Mouse (Mus musculus) CD4-positive, CD25-positive, alpha-beta regulatory T cell, adult 4 months (primary cell): Measurements from ENCODE around the gene Urah. TPM values are rescaled to one million over a fixed set of nuclear protein-coding genes. Genes with fewer than 3 reads are reported as not detected.
A peak's percentile ranks its signal among the peaks of the same experiment; 100 is the strongest.

Source experiments
- ATAC-seq: one replicate; pipeline ENCODE4 v1.8.0; 2017
- polyA plus RNA-seq, 2 experiments: library from polyadenylated mRNA; unstranded; fragments of 100-300 nt; shearing (Covaris generic); gene quantifications; one replicate each; pipeline ENCODE4 v1.2.1; 2017

The Urah gene
- polyA plus RNA-seq, 2 experiments from 2014 or later = not detected

GRCm38 (mm10) chr7:140840750-140841735 is 6.2 kb downstream of the Urah start:
- no peak for ATAC-seq

GRCm38 (mm10) chr7:140843806-140844205 is 9.0 kb downstream of the Urah start:
- ATAC-seq = no peak

GRCm38 (mm10) chr7:140844905-140845665 is 10.3 kb downstream of the Urah start, which contains the start of gene Scgb1c1:
Gene Scgb1c1, plus strand, starts transcription at chr7:140845547.
- peak; percentile 92 for ATAC-seq

- no peak for ATAC-seq
These were observed 10.9 kb downstream of the Urah start for GRCm38 (mm10) chr7:140845683-140846082.

GRCm38 (mm10) chr7:140846676-140847075 is 11.9 kb downstream of the Urah start:
- no peak for ATAC-seq

GRCm38 (mm10) chr7:140847755-140848580 is 13.2 kb downstream of the Urah start, which contains the start of gene Odf3:
Gene Odf3, plus strand, starts transcription at chr7:140847805.
- no peak for ATAC-seq

GRCm38 (mm10) chr7:140848591-140848990 is 13.8 kb downstream of the Urah start:
- ATAC-seq = no peak

- ATAC-seq = no peak
These were observed 17.1 kb downstream of the Urah start for GRCm38 (mm10) chr7:140851916-140852315.

GRCm38 (mm10) chr7:140853386-140853785 is 18.6 kb downstream of the Urah start:
- ATAC-seq = no peak

GRCm38 (mm10) chr7:140854483-140854882 is 19.7 kb downstream of the Urah start:
- ATAC-seq = no peak

GRCm38 (mm10) chr7:140855181-140855580 is 20.4 kb downstream of the Urah start:
- ATAC-seq = no peak

- peak; percentile 67 for ATAC-seq
These were observed 21.3 kb downstream of the Urah start, which contains the start of gene Gm45785 for GRCm38 (mm10) chr7:140855860-140856784. Gene Gm45785, minus strand, starts transcription at chr7:140856331.

- peak; percentile 74 for ATAC-seq
These were observed 22.1 kb downstream of the Urah start, which contains the start of gene Ric8a for GRCm38 (mm10) chr7:140856785-140857549. Gene Ric8a, plus strand, starts transcription at chr7:140856957.

- peak; percentile 32 for ATAC-seq
These were observed 23.0 kb downstream of the Urah start, which contains the start of gene Bet1l for GRCm38 (mm10) chr7:140857550-140858505. Gene Bet1l, minus strand, starts transcription at chr7:140857577.

- no peak for ATAC-seq
These were observed 23.9 kb downstream of the Urah start for GRCm38 (mm10) chr7:140858746-140859145.

GRCm38 (mm10) chr7:140859997-140860396 is 25.2 kb downstream of the Urah start:
- no peak for ATAC-seq

GRCm38 (mm10) chr7:140860728-140861127 is 25.9 kb downstream of the Urah start:
- no peak for ATAC-seq

- no peak for ATAC-seq
These were observed 29.9 kb downstream of the Urah start for GRCm38 (mm10) chr7:140864761-140865160.

- no peak for ATAC-seq
These were observed 39.4 kb downstream of the Urah start for GRCm38 (mm10) chr7:140874224-140874623.
